Mouse (Mus musculus) midbrain, embryonic 15.5 days (tissue): ENCODE results near the gene Kif4. TPM values are rescaled to one million over a fixed set of nuclear protein-coding genes. Genes with fewer than 3 reads are reported as not detected.

Source experiments
- ATAC-seq: fragments of 200-750 bp; cut with Nextera tagmentation; replicated peaks from 2 replicates; pipeline ENCODE4 v1.8.0; 2017; ENCODE audit warnings: moderate TSS enrichment
- H3K27ac ChIP-seq: fragments of 300-500 bp; sonication (generic); 2 replicates; pipeline ENCODE4 v1.5.1; 2015; ENCODE audit warnings: mild to moderate bottlenecking, inconsistent platforms
- H3K27me3 ChIP-seq: fragments of 300-500 bp; sonication (generic); replicated peaks from 2 replicates; pipeline ENCODE4 v1.6.1; 2015; ENCODE audit warnings: inconsistent platforms
- H3K36me3 ChIP-seq: fragments of 300-500 bp; sonication (generic); replicated peaks from 2 replicates; pipeline ENCODE4 v1.6.1; 2015; ENCODE audit warnings: inconsistent platforms
- H3K4me1 ChIP-seq: fragments of 300-500 bp; sonication (generic); 2 replicates; pipeline ENCODE4 v1.6.1; 2015; ENCODE audit warnings: inconsistent platforms
- H3K4me2 ChIP-seq: fragments of 300-500 bp; sonication (generic); 2 replicates; pipeline ENCODE4 v1.6.1; 2015; ENCODE audit warnings: inconsistent platforms, mild to moderate bottlenecking, moderate library complexity
- H3K4me3 ChIP-seq: fragments of 300-500 bp; sonication (generic); 2 replicates; pipeline ENCODE4 v1.5.1; 2015; ENCODE audit warnings: mild to moderate bottlenecking, inconsistent platforms
- H3K9ac ChIP-seq: fragments of 300-500 bp; sonication (generic); 2 replicates; pipeline ENCODE4 v1.6.1; 2015; ENCODE audit warnings: mild to moderate bottlenecking, inconsistent platforms
- H3K9me3 ChIP-seq: fragments of 300-500 bp; sonication (generic); 2 replicates; pipeline ENCODE4 v1.6.1; 2016; ENCODE audit warnings: inconsistent platforms
- WGBS: fragments of 180-500 bp; shearing (Covaris S2); methylation state at CpG from one replicate; pipeline ENCODE4 v1.1.7; 2015; ENCODE audit warnings: mixed read lengths; 5-methylcytosine and 5-hydroxymethylcytosine counted together
- polyA plus RNA-seq: library from polyadenylated mRNA; unstranded; fragments of >200 nt; fragmentation: Nextera tagmentation; extraction: Ambion mirVana; gene quantifications from 2 replicates; pipeline ENCODE4 v1.2.1, GENCODE M21; 2015

The Kif4 gene
- polyA plus RNA-seq, 1 experiment from 2014 or later, result 4.0 TPM

GRCm38 (mm10) chrX:100734359-100734758 is 108.8 kb downstream of the Kif4 start:
- H3K4me1 ChIP-seq, result peaks cover 8% of the 10 kb centered on the region
- WGBS, result 81% methylated on average over 7 of the region's 7 CpGs
- no peak overlapping the region for H3K9ac ChIP-seq
- no peak overlapping the region for H3K27ac ChIP-seq
- no peak overlapping the region for H3K4me3 ChIP-seq
- H3K27me3 ChIP-seq, result 0 out of 2 replicates have a peak, but pooled peaks cover 4% of the 10 kb centered on the region
- no peak for ATAC-seq
- H3K36me3 ChIP-seq, result no peaks in the 10 kb centered on the region
- no peak overlapping the region for H3K4me2 ChIP-seq
- no peaks in the 10 kb centered on the region for H3K9me3 ChIP-seq

- Histone ChIP-seq H3K36me3 (no peaks in the 10 kb centered on the region), H3K4me3 (peak overlapping the region; percentile 33), H3K4me1 (0 out of 2 replicates have a peak, but pooled peaks cover 8% of the 10 kb centered on the region), H3K27me3 (no peaks in the 10 kb centered on the region), H3K9ac (no peak overlapping the region), H3K27ac (peak overlapping the region; percentile 25; the same call in 1 of the 2 replicates), H3K9me3 (no peaks in the 10 kb centered on the region), H3K4me2 (peak overlapping the region; percentile 52)
- ATAC-seq, result peak; percentile 87
- 22% methylated on average over 14 of the region's 14 CpGs for WGBS
Observed at GRCm38 (mm10) chrX:100738918-100739317, 113.4 kb downstream of the Kif4 start.

- ATAC-seq, result peak; percentile 88
- H3K4me2 ChIP-seq, result peak overlapping the region; percentile 52
- H3K4me1 ChIP-seq, result 0 out of 2 replicates have a peak, but pooled peaks cover 8% of the 10 kb centered on the region
- peak overlapping the region; percentile 25; the same call in 1 of the 2 replicates for H3K27ac ChIP-seq
- peak overlapping the region; percentile 33 for H3K4me3 ChIP-seq
- WGBS, result 37% methylated on average over 10 of the region's 10 CpGs
- H3K36me3 ChIP-seq, result no peaks in the 10 kb centered on the region
- no peaks in the 10 kb centered on the region for H3K9me3 ChIP-seq
- no peaks in the 10 kb centered on the region for H3K27me3 ChIP-seq
- no peak overlapping the region for H3K9ac ChIP-seq
Observed at GRCm38 (mm10) chrX:100739443-100739842, 113.9 kb downstream of the Kif4 start.

GRCm38 (mm10) chrX:100740785-100741184 is 115.2 kb downstream of the Kif4 start:
- WGBS, result 62% methylated on average over 6 of the region's 6 CpGs
- Histone ChIP-seq H3K9ac (no peak overlapping the region), H3K36me3 (no peaks in the 10 kb centered on the region), H3K4me1 (0 out of 2 replicates have a peak, but pooled peaks cover 8% of the 10 kb centered on the region), H3K9me3 (no peaks in the 10 kb centered on the region), H3K4me3 (no peak overlapping the region), H3K27ac (no peak overlapping the region), H3K27me3 (no peaks in the 10 kb centered on the region), H3K4me2 (no peak overlapping the region)
- ATAC-seq, result no peak

- WGBS, result 12% methylated on average over 10 of the region's 10 CpGs
- Histone ChIP-seq H3K27ac (0 out of 2 replicates have a peak overlapping the region, but pooled peaks have one; percentile 13), H3K4me2 (no peak overlapping the region), H3K27me3 (no peaks in the 10 kb centered on the region), H3K4me1 (0 out of 2 replicates have a peak, but pooled peaks cover 8% of the 10 kb centered on the region), H3K4me3 (no peak overlapping the region), H3K9ac (no peak overlapping the region), H3K9me3 (no peaks in the 10 kb centered on the region), H3K36me3 (no peaks in the 10 kb centered on the region)
- ATAC-seq, result peak; percentile 71
Observed at GRCm38 (mm10) chrX:100741940-100742339, 116.4 kb downstream of the Kif4 start.

- H3K36me3 ChIP-seq, result no peaks in the 10 kb centered on the region
- no peak overlapping the region for H3K27ac ChIP-seq
- no peak for ATAC-seq
- H3K4me2 ChIP-seq, result no peak overlapping the region
- no peak overlapping the region for H3K9ac ChIP-seq
- H3K4me1 ChIP-seq, result peaks cover 7% of the 10 kb centered on the region; the same call in 1 of the 2 replicates
- H3K4me3 ChIP-seq, result no peak overlapping the region
- no peaks in the 10 kb centered on the region for H3K9me3 ChIP-seq
- H3K27me3 ChIP-seq, result no peaks in the 10 kb centered on the region
- 86% methylated on average over 6 of the region's 6 CpGs for WGBS
Observed at GRCm38 (mm10) chrX:100765855-100766254, 140.3 kb downstream of the Kif4 start.

GRCm38 (mm10) chrX:100767181-100767884 is 141.8 kb downstream of the Kif4 start, which contains the start of gene Dlg3:
TSS of gene Dlg3 (plus strand) at chrX:100767722.
- peak; percentile 94 for ATAC-seq
- Histone ChIP-seq H3K9ac (peak within 1 kb of the TSS; percentile 85), H3K4me3 (peak within 1 kb of the TSS; percentile 77), H3K9me3 (no peaks in the 10 kb centered on the region), H3K36me3 (no peaks in the 10 kb centered on the region), H3K4me2 (peak within 1 kb of the TSS; percentile 58), H3K4me1 (peaks cover 11% of the 10 kb centered on the region; the same call in 1 of the 2 replicates), H3K27me3 (no peaks in the 10 kb centered on the region), H3K27ac (peak within 1 kb of the TSS; percentile 91)
- WGBS, result 24% methylated on average over 26 of the region's 26 CpGs

GRCm38 (mm10) chrX:100767885-100768626 is 142.5 kb downstream of the Kif4 start:
- Histone ChIP-seq H3K4me2 (peak overlapping the region; percentile 58), H3K9me3 (no peaks in the 10 kb centered on the region), H3K4me1 (peaks cover 11% of the 10 kb centered on the region; the same call in 1 of the 2 replicates), H3K27me3 (no peaks in the 10 kb centered on the region), H3K9ac (peak overlapping the region; percentile 85), H3K36me3 (no peaks in the 10 kb centered on the region), H3K4me3 (peak overlapping the region; percentile 77), H3K27ac (peak overlapping the region; percentile 91)
- 32% methylated on average over 29 of the region's 36 CpGs for WGBS
- peak; percentile 73 for ATAC-seq

GRCm38 (mm10) chrX:100769281-100769680 is 143.7 kb downstream of the Kif4 start:
- Histone ChIP-seq H3K9ac (peak overlapping the region; percentile 85), H3K36me3 (no peaks in the 10 kb centered on the region), H3K27me3 (no peaks in the 10 kb centered on the region), H3K4me2 (peak overlapping the region; percentile 58), H3K4me1 (peaks cover 11% of the 10 kb centered on the region; the same call in 1 of the 2 replicates), H3K27ac (peak overlapping the region; percentile 91), H3K4me3 (peak overlapping the region; percentile 77), H3K9me3 (no peaks in the 10 kb centered on the region)
- 55% methylated on average over 5 of the region's 5 CpGs for WGBS
- 0 out of 2 replicates have a peak, but pooled peaks have one; percentile 8 for ATAC-seq

- Histone ChIP-seq H3K4me1 (peaks cover 25% of the 10 kb centered on the region), H3K9ac (no peak overlapping the region), H3K9me3 (no peaks in the 10 kb centered on the region), H3K4me3 (peak overlapping the region; percentile 20), H3K4me2 (peak overlapping the region; percentile 40), H3K36me3 (no peaks in the 10 kb centered on the region), H3K27me3 (no peaks in the 10 kb centered on the region), H3K27ac (no peak overlapping the region)
- no peak; the same call in 1 of the 2 replicates for ATAC-seq
- WGBS, result 19% methylated on average over 23 of the region's 23 CpGs
Observed at GRCm38 (mm10) chrX:100774341-100774811, 148.8 kb downstream of the Kif4 start.

GRCm38 (mm10) chrX:100775405-100775804 is 149.9 kb downstream of the Kif4 start:
- 85% methylated on average over 3 of the region's 3 CpGs for WGBS
- ATAC-seq, result no peak

GRCm38 (mm10) chrX:100776494-100776893 is 151.0 kb downstream of the Kif4 start:
- H3K36me3 ChIP-seq, result no peaks in the 10 kb centered on the region
- peak overlapping the region; percentile 46 for H3K4me2 ChIP-seq
- 17% methylated on average over 9 of the region's 9 CpGs for WGBS
- no peaks in the 10 kb centered on the region for H3K9me3 ChIP-seq
- H3K9ac ChIP-seq, result no peak overlapping the region
- peak; percentile 50 for ATAC-seq
- peak overlapping the region; percentile 71 for H3K27ac ChIP-seq
- H3K4me3 ChIP-seq, result peak overlapping the region; percentile 39
- H3K27me3 ChIP-seq, result no peaks in the 10 kb centered on the region
- H3K4me1 ChIP-seq, result peaks cover 19% of the 10 kb centered on the region; the same call in 1 of the 2 replicates

More at GRCm38 (mm10) chrX:100775405-100775804, 149.9 kb downstream of the Kif4 start:
- H3K27me3 ChIP-seq, result no peaks in the 10 kb centered on the region
- no peaks in the 10 kb centered on the region for H3K9me3 ChIP-seq
- H3K27ac ChIP-seq, result no peak overlapping the region
- no peak overlapping the region for H3K4me2 ChIP-seq
- no peak overlapping the region for H3K9ac ChIP-seq
- no peaks in the 10 kb centered on the region for H3K36me3 ChIP-seq
- no peak overlapping the region for H3K4me3 ChIP-seq
- peaks cover 18% of the 10 kb centered on the region; the same call in 1 of the 2 replicates for H3K4me1 ChIP-seq
